Mouse (Mus musculus) urinary bladder, postnatal 0 days (tissue): Measurements from ENCODE around the gene Whamm. TPM values are rescaled to one million over a fixed set of nuclear protein-coding genes. Genes with fewer than 3 reads are reported as not detected.
A peak's percentile ranks its signal among the peaks of the same experiment; 100 is the strongest.

Experiments used
- microRNA counts: library from miRNA; unstranded; fragments of <30 nt; microRNA quantifications from one replicate; lab custom pipeline; 2016
- polyA plus RNA-seq: library from polyadenylated mRNA; unstranded; fragments of >200 nt; fragmentation: Nextera tagmentation; extraction: Ambion mirVana; gene quantifications from 2 replicates; pipeline ENCODE4 v1.2.1, GENCODE M21; 2015

Whamm gene
- 3.8 TPM in 2 replicates for polyA plus RNA-seq

DNA sequence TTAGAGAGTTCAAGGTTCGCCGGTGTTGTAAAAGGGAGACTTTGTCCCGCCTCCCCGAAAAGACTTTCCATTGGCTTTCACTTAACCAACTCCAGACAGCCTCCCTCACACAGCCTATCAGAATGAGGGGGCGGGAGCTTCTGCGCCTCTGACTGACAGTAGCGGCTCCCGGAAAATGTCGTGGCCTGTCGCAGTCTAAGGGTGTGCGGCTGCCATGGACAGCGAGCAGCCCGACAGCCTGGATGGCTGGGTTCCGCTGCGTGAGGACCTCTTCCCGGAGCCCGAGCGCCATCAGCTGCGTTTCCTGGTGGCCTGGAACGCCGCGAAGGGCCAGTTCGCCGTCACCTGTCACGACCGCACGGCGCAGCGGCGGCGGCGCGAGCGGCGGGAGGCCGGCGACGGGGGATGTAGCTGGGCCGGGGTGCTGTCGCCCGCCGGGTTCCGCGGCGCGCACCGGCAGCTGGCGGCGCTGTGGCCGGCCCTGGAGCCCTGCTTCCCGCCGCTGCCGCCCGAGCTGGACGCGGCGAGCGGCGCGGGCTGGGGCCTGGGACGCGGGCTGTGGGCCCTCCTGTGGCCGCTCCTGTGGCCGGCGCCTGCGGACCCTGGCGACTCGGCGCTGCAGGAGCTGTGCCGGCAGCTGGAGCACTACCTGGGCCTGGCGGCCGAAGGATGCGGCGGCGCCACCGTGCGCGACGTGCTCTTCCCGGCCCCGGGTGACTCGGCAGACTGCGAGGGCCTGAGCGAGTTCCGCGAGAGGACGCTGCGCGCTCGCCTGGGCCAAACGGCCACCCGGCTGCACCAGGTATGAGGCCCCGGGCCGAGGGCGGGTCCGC, at the start of gene Whamm:
Gene Whamm (plus strand): TSS at position 159 of the 833 bp plus-strand sequence.

DNA sequence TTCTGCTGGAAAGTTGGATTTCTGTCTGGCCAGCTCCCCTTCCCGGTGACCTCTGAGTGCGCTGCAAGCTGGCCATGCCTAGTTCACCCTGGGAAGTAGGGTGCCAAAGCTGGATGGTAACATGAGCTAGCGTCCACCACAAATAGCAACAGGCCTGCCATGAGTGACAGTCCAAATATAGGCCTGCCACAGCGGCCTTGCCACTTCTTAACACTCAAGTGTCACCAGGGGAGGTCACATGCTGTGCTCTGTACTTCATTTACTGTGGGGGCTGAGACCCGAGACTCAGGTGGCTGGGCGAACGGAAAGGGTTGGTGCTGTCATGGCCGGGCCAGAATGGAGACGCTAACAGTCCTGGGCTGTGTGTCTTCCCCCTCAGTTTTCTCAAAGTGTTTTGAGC, 4.2 kb upstream of the Whamm start, which contains the start of gene Fsd2:
Gene Fsd2 (minus strand): TSS at position 53 of the 400 bp plus-strand sequence.

MicroRNAs within 50 kb of the gene (microRNA counts, 519-probe panel; counts per million panel counts)
- microRNA mmu-miR-1839-3p (lab: Ali Mortazavi, UCI) (1,545 counts per million, percentile 12 among the panel's probes with 10 or more counts), microRNA mmu-miR-1839-5p (lab: Ali Mortazavi, UCI) (3,114 counts per million, percentile 50 among the panel's probes with 10 or more counts)

Other genes starting within 250 kb of the Whamm start
- 1,025 and 1,062 TPM in 2 replicates for gene Rps17, start 226.0 kb upstream of the Whamm start, polyA plus RNA-seq
- gene Cpeb1, start 115.8 kb upstream of the Whamm start, polyA plus RNA-seq, result 2.2 and 2.6 TPM in 2 replicates
- gene Ap3b2, start 77.3 kb upstream of the Whamm start, polyA plus RNA-seq, result 0.20 and 0.23 TPM in 2 replicates
- gene BC048679, start 73.0 kb upstream of the Whamm start, polyA plus RNA-seq, result not detected in 2 replicates
- 0.04 TPM in 2 replicates for gene Fsd2, start 4.3 kb upstream of the Whamm start, polyA plus RNA-seq
- 57.8 and 78.9 TPM in 2 replicates for gene Homer2, start 136.3 kb downstream of the Whamm start, polyA plus RNA-seq
- gene Ramac, start 191.7 kb downstream of the Whamm start, polyA plus RNA-seq, result 109 and 119 TPM in 2 replicates
- gene 3110040N11Rik, start 218.2 kb downstream of the Whamm start, polyA plus RNA-seq, result 36.8 and 42.9 TPM in 2 replicates